Mouse (Mus musculus) adrenal gland, adult 2 months (tissue): ENCODE measurements around the gene Cdkal1. TPM values are rescaled to one million over a fixed set of nuclear protein-coding genes. Genes with fewer than 3 reads are reported as not detected.

ENCODE experiments used
- DNase-seq: peaks from one replicate; pipeline ENCODE4 v3.0.0; 2021
- polyA plus RNA-seq: library from polyadenylated mRNA; depleted of rRNA; stranded (reverse); fragments of >200 nt; gene quantifications from 2 replicates; pipeline ENCODE4 v1.2.3, GENCODE M21; 2012
- total RNA-seq, 2 experiments: library from RNA; stranded (reverse); gene quantifications; 2 replicates each; pipeline ENCODE4 v1.2.3; 2021

Gene Cdkal1
- total and polyA plus RNA-seq, 3 experiments: 0.73 to 29.0 (median 22.0) TPM

- no peak for DNase-seq
Measured at GRCm38 (mm10) chr13:29351023-29351684, 504.3 kb downstream of the Cdkal1 start.

GRCm38 (mm10) chr13:29350004-29350403 is 505.5 kb downstream of the Cdkal1 start:
- no peak for DNase-seq

- no peak for DNase-seq
Measured at GRCm38 (mm10) chr13:29349386-29349961, 506.0 kb downstream of the Cdkal1 start.

DNA sequence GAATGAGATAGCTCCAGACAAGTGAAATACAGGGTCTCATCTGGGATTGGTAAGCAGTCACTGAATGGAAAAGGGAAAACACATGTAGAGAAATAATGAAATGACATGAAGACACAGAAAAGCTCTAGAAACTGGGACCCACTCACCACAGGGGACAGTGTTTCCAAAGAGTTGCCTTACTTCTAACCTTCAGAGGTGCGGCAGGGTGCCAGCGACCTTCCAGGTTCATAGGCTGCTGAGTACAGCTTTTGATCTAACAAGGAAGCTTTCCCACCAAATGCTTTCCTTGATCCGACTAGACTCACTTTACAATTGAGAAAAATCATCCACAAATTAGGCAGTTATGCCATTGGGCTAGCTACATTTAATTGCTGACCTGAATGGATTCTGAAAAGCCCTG is 507.1 kb downstream of the Cdkal1 start:
- DNase-seq: peak; percentile 33

GRCm38 (mm10) chr13:29332640-29333412 is 522.6 kb downstream of the Cdkal1 start:
- DNase-seq: no peak

GRCm38 (mm10) chr13:29325946-29326345 is 529.5 kb downstream of the Cdkal1 start:
- DNase-seq: no peak

GRCm38 (mm10) chr13:29320421-29320820 is 535.1 kb downstream of the Cdkal1 start:
- DNase-seq: no peak

GRCm38 (mm10) chr13:29317703-29318102 is 537.8 kb downstream of the Cdkal1 start:
- no peak for DNase-seq

DNA sequence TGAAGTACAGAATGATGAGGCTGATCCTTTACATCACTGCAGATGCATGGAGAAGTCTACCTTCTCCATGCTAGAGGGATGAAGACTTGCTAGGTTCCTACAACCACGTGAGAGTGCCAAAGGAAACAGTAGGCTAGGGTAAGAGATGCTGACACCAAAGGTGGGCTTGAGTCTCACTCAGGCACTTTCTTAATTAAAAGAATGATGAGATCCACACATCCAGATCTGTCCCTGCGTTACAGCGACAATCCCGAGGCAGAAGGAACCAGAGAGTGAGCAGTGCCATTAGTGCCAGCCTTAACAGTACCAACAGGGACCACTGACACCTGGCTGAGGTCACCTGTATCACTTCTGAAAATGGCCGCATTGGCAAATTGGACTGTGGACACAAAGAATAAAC is 539.2 kb downstream of the Cdkal1 start:
- DNase-seq: no peak

DNA sequence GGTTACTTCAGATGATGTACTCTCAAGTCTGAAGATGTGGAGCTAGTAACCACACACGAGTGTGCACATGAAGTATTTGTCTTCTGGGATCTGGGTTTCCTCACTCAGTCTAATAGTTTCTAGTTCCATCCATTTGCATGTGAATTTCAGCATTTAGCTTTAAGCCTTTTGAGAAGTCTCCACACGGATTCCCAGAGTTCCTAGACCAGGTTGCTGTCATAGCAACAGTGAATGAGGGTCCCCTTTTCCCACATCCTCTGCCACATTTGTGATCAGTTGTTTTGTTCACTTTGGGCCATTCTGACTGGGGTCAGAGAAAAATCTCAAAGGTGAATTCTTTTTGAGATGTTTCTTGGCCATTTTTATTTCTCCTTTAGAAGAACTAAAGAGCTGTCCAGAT is 543.4 kb downstream of the Cdkal1 start:
- no peak for DNase-seq

DNA sequence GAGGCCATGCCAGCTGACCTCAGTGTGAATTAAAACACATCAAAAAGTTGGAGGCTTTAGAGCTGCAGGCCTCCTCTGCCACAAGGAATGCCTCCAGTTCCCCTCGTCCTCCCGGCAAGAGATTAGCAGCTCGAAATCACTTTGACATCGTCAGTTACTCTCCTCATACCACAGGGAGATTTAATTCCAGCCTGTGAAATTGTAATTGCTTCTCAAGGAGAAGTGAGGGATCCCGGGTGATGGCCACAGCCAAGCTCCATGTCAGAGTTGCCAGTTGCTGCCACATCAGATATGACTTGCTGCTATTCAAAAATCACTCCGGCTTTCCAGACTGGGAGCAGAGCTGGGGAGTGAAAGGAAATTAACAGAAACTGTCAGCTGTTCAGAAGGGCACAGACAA is 548.1 kb downstream of the Cdkal1 start:
- DNase-seq: no peak

GRCm38 (mm10) chr13:29292608-29293240 is 562.8 kb downstream of the Cdkal1 start:
- peak; percentile 12 for DNase-seq

DNA sequence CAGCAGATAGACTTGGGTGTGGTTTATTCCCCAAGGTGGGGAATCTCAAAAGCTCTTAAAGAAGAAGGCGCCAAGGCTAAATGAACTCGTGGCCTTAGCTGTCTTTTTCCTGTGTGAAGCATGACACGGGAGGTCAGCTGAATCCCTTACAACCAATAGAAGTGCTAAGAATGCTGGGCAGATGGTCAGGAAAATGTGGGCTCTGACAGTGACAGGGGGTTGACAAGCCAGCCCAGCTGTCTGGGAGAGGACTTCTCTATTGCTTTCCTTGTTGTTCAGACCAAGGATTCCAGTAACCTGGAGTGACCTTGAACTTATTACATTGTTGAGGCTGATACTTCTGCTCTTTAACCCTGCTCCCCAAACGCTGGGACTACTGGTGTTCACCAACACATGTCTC is 564.9 kb downstream of the Cdkal1 start:
- no peak for DNase-seq

- DNase-seq: no peak
Measured at GRCm38 (mm10) chr13:29285058-29285457, 570.4 kb downstream of the Cdkal1 start.

DNA sequence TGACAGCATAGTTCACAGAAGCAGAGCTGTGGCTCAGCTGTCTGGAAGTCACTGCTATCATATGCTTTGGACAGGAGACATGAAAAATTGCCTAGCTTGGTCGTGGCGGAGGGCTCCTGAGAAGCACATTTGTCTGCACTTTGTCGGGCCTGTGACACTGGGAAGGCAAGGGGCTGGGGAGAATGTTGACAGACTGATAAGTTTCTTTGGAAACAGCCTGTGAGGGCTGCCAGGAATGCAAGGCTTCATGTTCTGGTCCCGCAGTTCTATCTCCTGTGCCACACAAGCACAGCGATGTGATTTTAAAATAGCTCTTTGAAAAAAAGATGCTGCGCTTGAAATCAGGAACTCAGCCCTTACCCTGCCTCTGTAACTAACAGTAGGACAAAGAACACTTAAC is 573.9 kb downstream of the Cdkal1 start:
- no peak for DNase-seq

DNA sequence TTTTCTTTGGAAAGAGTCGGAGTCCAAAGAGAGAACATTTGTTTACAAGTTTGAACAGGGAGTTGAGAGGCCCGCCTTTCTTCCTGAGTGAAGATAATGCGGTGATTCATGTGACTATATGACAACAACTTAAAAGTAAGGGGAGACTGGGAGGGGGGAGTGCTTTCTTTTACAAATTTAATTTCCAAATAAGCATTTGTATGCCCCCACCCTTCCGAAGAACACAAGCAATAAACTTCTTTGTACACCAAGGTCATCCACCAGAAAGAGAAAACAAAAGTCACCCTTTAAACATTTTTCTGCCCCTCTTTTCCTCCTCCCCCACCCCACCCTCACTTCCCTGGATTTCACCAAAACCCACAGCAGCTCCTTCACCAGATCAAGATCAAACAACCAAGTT is 577.3 kb downstream of the Cdkal1 start:
- DNase-seq: no peak

DNA sequence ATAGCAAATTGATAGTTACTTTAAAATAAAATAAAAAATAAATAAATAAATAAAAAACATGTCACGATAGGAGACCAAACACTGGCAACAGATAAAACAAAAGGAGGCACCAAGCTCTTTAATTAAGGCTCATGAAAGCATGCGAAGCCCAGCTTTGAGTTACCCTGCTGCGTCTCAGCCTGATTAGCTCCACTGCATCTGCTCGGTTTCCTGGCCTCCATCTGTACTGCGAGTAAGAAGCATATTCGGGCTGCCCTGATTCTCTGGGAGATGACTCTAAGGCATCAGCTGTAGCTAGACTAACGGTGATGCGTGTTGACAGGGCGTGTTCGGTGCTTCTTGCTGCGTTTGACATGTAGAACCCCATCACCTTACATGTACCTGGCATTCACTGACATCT is 581.2 kb downstream of the Cdkal1 start:
- no peak for DNase-seq

DNA sequence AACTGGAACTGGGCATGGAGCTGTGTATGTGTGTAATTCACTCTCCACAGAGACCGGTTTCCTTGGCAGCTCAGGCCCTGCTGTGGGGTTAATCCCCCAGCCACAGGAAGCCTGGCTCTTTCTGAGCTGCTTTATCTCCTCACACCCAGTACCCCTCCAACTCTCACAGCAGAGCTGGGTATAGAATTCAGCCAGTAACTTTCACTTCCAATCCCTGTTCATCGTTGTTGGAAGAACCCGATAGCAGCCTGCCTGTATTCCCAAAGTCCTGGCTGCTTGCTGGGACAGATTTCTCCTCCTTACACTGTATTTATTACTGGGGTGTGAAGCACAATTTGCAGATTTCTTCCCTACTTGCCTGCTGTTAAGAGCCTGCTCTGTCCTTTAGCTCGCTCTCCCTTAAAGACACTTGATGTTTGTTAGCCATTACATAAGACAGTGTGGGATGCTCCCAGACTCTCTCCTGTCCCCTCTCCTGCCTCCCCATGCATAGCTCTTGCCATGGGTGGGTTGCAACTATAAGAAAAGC is 581.7 kb downstream of the Cdkal1 start:
- no peak for DNase-seq

GRCm38 (mm10) chr13:29271451-29271850 is 584.0 kb downstream of the Cdkal1 start:
- DNase-seq: no peak

DNA sequence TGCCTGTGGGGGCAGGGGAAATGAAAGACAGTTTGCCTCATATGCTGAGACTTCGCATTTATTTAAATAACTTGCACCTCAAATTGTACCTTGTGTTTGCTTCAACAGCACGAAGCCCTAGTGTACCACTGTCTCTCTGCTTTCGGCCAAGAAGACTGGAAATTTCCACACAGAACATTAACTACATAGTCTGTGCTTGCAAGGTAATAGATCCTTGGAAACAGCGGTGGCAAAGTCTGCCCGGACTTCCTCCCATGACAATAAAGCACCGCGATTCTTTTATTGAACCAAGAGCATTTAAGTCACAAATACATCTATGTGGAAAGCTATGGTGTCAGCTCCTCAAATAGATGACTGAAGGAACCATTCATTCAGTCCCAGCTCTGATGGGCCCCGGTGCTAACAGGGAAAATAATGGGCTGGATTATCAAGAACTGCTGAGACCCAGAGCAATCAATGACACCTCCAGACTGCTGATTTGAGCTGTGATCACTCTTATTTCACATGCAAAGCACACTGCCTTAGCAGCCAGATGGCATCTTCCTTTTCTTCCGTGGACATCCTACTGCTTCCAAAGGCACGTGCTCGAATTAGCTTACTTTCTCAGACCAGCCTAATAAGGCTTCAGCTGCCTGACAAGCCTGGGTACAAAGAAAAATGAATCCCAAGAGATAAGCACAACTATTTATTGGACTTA is 591.3 kb downstream of the Cdkal1 start:
- DNase-seq: no peak

- DNase-seq: no peak
Measured at GRCm38 (mm10) chr13:29262164-29262563, 593.3 kb downstream of the Cdkal1 start.

DNA sequence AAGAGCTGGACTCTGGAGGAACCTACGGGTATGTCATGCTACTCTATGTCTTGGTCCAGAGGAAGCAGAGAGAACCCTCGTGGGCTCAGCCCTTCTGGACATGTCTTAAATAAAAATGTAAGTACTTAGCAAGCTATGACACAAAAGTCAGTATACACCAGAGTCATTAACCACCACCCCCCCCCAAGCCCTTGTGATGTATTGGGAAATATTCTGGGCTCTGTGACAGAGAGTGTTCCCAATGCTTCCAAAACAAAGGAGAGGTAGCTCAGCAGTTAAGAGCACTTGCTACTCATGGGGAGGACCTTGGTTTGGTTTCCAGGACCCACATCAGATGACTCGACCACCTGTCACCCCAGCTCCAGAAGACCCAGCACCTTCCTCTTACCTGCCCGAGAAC is 606.9 kb downstream of the Cdkal1 start:
- peak; percentile 23 for DNase-seq
